Mouse (Mus musculus): ENCODE measurements around the gene Fuz. TPM values are rescaled to one million over a fixed set of nuclear protein-coding genes. Genes with fewer than 3 reads are reported as not detected.
"Not testable (repeated sequence)": the region's sequence is repeated elsewhere in the genome, so short reads cannot be mapped to it uniquely, and the experiment has no call there.

Gene Fuz
- polyA plus RNA-seq, 1 experiment, result 17.1 TPM

- Histone ChIP-seq H3K4me3 (ENCODE audit: insufficient read depth, low read depth, low read length) (peak overlapping the region; percentile 74), H3K4me1 (ENCODE audit: control insufficient read depth, insufficient read depth, insufficient read length, low read length) (peaks cover 20% of the 10 kb centered on the region), H3K27ac (replicated peaks; ENCODE audit: low read depth, low read length) (no peak overlapping the region)
These were observed 28.1 kb upstream of the Fuz start for GRCm38 (mm10) chr7:44867802-44868201.

GRCm38 (mm10) chr7:44868465-44868864, 27.4 kb upstream of the Fuz start:
- H3K4me1 ChIP-seq (ENCODE audit: control insufficient read depth, insufficient read depth, insufficient read length, low read length), result peaks cover 20% of the 10 kb centered on the region
- H3K27ac ChIP-seq (replicated peaks; ENCODE audit: low read depth, low read length), result peak overlapping the region; percentile 16; the same call in 1 of the 2 replicates
- H3K4me3 ChIP-seq (ENCODE audit: insufficient read depth, low read depth, low read length), result peak overlapping the region; percentile 74

GRCm38 (mm10) chr7:44868919-44869696, 26.8 kb upstream of the Fuz start:
- Histone ChIP-seq H3K4me1 (ENCODE audit: control insufficient read depth, insufficient read depth, insufficient read length, low read length) (peaks cover 20% of the 10 kb centered on the region), H3K4me3 (ENCODE audit: insufficient read depth, low read depth, low read length) (peak overlapping the region; percentile 74), H3K27ac (replicated peaks; ENCODE audit: low read depth, low read length) (peak overlapping the region; percentile 85)

- Histone ChIP-seq H3K4me1 (ENCODE audit: control insufficient read depth, insufficient read depth, insufficient read length, low read length) (peaks cover 20% of the 10 kb centered on the region), H3K27ac (replicated peaks; ENCODE audit: low read depth, low read length) (peak within 1 kb of the TSS; percentile 85), H3K4me3 (ENCODE audit: insufficient read depth, low read depth, low read length) (peak within 1 kb of the TSS; percentile 74)
These were observed 26.0 kb upstream of the Fuz start, which contains the start of gene Ptov1 for GRCm38 (mm10) chr7:44869697-44870528. Gene Ptov1, minus strand, starts transcription at chr7:44869788.

GRCm38 (mm10) chr7:44870614-44871013, 25.3 kb upstream of the Fuz start:
- H3K4me1 ChIP-seq (ENCODE audit: control insufficient read depth, insufficient read depth, insufficient read length, low read length), result peaks cover 20% of the 10 kb centered on the region
- H3K27ac ChIP-seq (replicated peaks; ENCODE audit: low read depth, low read length), result no peak overlapping the region
- no peak overlapping the region for H3K4me3 ChIP-seq (ENCODE audit: insufficient read depth, low read depth, low read length)

GRCm38 (mm10) chr7:44871181-44871580, 24.7 kb upstream of the Fuz start:
- Histone ChIP-seq H3K27ac (replicated peaks; ENCODE audit: low read depth, low read length) (no peak overlapping the region), H3K4me3 (ENCODE audit: insufficient read depth, low read depth, low read length) (no peak overlapping the region), H3K4me1 (ENCODE audit: control insufficient read depth, insufficient read depth, insufficient read length, low read length) (peaks cover 19% of the 10 kb centered on the region)

GRCm38 (mm10) chr7:44871774-44872173, 24.1 kb upstream of the Fuz start:
- H3K4me3 ChIP-seq (ENCODE audit: insufficient read depth, low read depth, low read length); H3K27ac ChIP-seq (replicated peaks; ENCODE audit: low read depth, low read length): not testable (repeated sequence)
- H3K4me1 ChIP-seq (ENCODE audit: control insufficient read depth, insufficient read depth, insufficient read length, low read length), result peaks cover 14% of the 10 kb centered on the region

- H3K4me1 ChIP-seq (ENCODE audit: control insufficient read depth, insufficient read depth, insufficient read length, low read length), result no peaks in the 10 kb centered on the region
These were observed 18.0 kb upstream of the Fuz start for GRCm38 (mm10) chr7:44877833-44878232.

GRCm38 (mm10) chr7:44883036-44883435, 12.8 kb upstream of the Fuz start:
- no peaks in the 10 kb centered on the region for H3K4me1 ChIP-seq (ENCODE audit: control insufficient read depth, insufficient read depth, insufficient read length, low read length)
- H3K4me3 ChIP-seq (ENCODE audit: insufficient read depth, low read depth, low read length), result no peak overlapping the region
- no peak overlapping the region for H3K27ac ChIP-seq (replicated peaks; ENCODE audit: low read depth, low read length)

More at GRCm38 (mm10) chr7:44877833-44878232, 18.0 kb upstream of the Fuz start:
- Histone ChIP-seq H3K27ac (replicated peaks; ENCODE audit: low read depth, low read length) (no peak overlapping the region), H3K4me3 (ENCODE audit: insufficient read depth, low read depth, low read length) (no peak overlapping the region)

GRCm38 (mm10) chr7:44884637-44885036, 11.2 kb upstream of the Fuz start:
- H3K4me1 ChIP-seq (ENCODE audit: control insufficient read depth, insufficient read depth, insufficient read length, low read length), result no peaks in the 10 kb centered on the region
- no peak overlapping the region for H3K27ac ChIP-seq (replicated peaks; ENCODE audit: low read depth, low read length)
- no peak overlapping the region for H3K4me3 ChIP-seq (ENCODE audit: insufficient read depth, low read depth, low read length)

GRCm38 (mm10) chr7:44886964-44887363, 8.9 kb upstream of the Fuz start:
- Histone ChIP-seq H3K4me3 (ENCODE audit: insufficient read depth, low read depth, low read length) (no peak overlapping the region), H3K4me1 (ENCODE audit: control insufficient read depth, insufficient read depth, insufficient read length, low read length) (peaks cover 6% of the 10 kb centered on the region; the same call in 1 of the 2 replicates), H3K27ac (replicated peaks; ENCODE audit: low read depth, low read length) (no peak overlapping the region)

- Histone ChIP-seq H3K4me1 (ENCODE audit: control insufficient read depth, insufficient read depth, insufficient read length, low read length) (peaks cover 6% of the 10 kb centered on the region; the same call in 1 of the 2 replicates), H3K27ac (replicated peaks; ENCODE audit: low read depth, low read length) (no peak overlapping the region), H3K4me3 (ENCODE audit: insufficient read depth, low read depth, low read length) (no peak overlapping the region)
These were observed 7.4 kb upstream of the Fuz start for GRCm38 (mm10) chr7:44888256-44889105.

- H3K4me1 ChIP-seq (ENCODE audit: control insufficient read depth, insufficient read depth, insufficient read length, low read length), result peaks cover 6% of the 10 kb centered on the region; the same call in 1 of the 2 replicates
- no peak overlapping the region for H3K4me3 ChIP-seq (ENCODE audit: insufficient read depth, low read depth, low read length)
- no peak overlapping the region for H3K27ac ChIP-seq (replicated peaks; ENCODE audit: low read depth, low read length)
These were observed 5.7 kb upstream of the Fuz start for GRCm38 (mm10) chr7:44890180-44890579.

GRCm38 (mm10) chr7:44890737-44891136, 5.1 kb upstream of the Fuz start:
- H3K27ac ChIP-seq (replicated peaks; ENCODE audit: low read depth, low read length), result no peak overlapping the region

More at GRCm38 (mm10) chr7:44890737-44891136, 5.1 kb upstream of the Fuz start:
- Histone ChIP-seq H3K4me1 (ENCODE audit: control insufficient read depth, insufficient read depth, insufficient read length, low read length) (peaks cover 6% of the 10 kb centered on the region; the same call in 1 of the 2 replicates), H3K4me3 (ENCODE audit: insufficient read depth, low read depth, low read length) (peak overlapping the region; percentile 1; the same call in 1 of the 2 replicates)

Measured in brown adipose tissue, adult 24 weeks (tissue).